Mouse (Mus musculus) G1E (cell line): ENCODE measurements at regions not wholly inside any gene's neighbourhood (a gene's known extent, or its start where the extent isn't known, plus 50 kb on each side); places are given as distances from the start of the nearest gene placed in this dataset.

Source experiments
- ATAC-seq: 2 replicates; pipeline ENCODE4 v1.8.0; 2016; ENCODE audit warnings: mild to moderate bottlenecking; ENCODE audit not compliant: insufficient number of reproducible peaks, poor library complexity, low FRiP score, severe bottlenecking; ENCODE audit errors: extremely low read depth
- DNase-seq: peaks from one replicate; pipeline ENCODE4 v3.0.0; 2012; ENCODE audit warnings: low spot score
- H3K27me3 ChIP-seq: 2 replicates; pipeline ENCODE4 v1.6.1; 2012; ENCODE audit warnings: mild to moderate bottlenecking, low read length, inconsistent platforms; ENCODE audit not compliant: insufficient read depth
- H3K36me3 ChIP-seq: replicated peaks from 2 replicates; pipeline ENCODE3; 2012; ENCODE audit warnings: mild to moderate bottlenecking, inconsistent platforms
- H3K4me1 ChIP-seq: 2 replicates; pipeline ENCODE4 v1.6.1; 2012; ENCODE audit warnings: low read depth, low read length, inconsistent platforms, mixed read lengths; ENCODE audit not compliant: insufficient read depth
- H3K4me3 ChIP-seq: 2 replicates; pipeline ENCODE4 v1.5.1; 2012; ENCODE audit warnings: low read depth, mild to moderate bottlenecking, inconsistent platforms, low read length, moderate library complexity, mixed read lengths
- H3K9me3 ChIP-seq: replicated peaks from 2 replicates; pipeline ENCODE4 v1.6.1; 2012; ENCODE audit warnings: inconsistent platforms
- CTCF ChIP-seq: IDR thresholded peaks from 2 replicates; pipeline ENCODE4 v1.5.1; 2012; ENCODE audit warnings: low read depth, low read length, inconsistent platforms, mixed read lengths
- GATA1 ChIP-seq: IDR thresholded peaks from 2 replicates; pipeline ENCODE4 v1.6.1; 2012; ENCODE audit warnings: borderline replicate concordance, low read length, inconsistent platforms, mixed read lengths
- GATA2 ChIP-seq: IDR thresholded peaks from 2 replicates; pipeline ENCODE4 v1.6.1; 2012; ENCODE audit warnings: low read depth, low read length, inconsistent platforms, borderline replicate concordance
- POLR2AphosphoS5 ChIP-seq: IDR thresholded peaks from 2 replicates; pipeline ENCODE4 v1.6.1; 2012; ENCODE audit warnings: low read depth, low read length, inconsistent platforms; ENCODE audit not compliant: insufficient replicate concordance
- TAL1 ChIP-seq: conservative IDR thresholded peaks from 2 replicates; pipeline ENCODE4 v1.6.1; 2012; ENCODE audit warnings: low read depth, low read length, inconsistent platforms, mixed read lengths

GRCm38 (mm10) chr10:85320971-85321370 is 65.6 kb upstream of the Btbd11 start:
- DNase-seq (no peak), ATAC-seq (no peak)
- Histone ChIP-seq H3K4me3 (no peak overlapping the region), H3K36me3 (no peaks in the 10 kb centered on the region), H3K9me3 (peaks cover 62% of the 10 kb centered on the region), H3K27me3 (no peaks in the 10 kb centered on the region), H3K4me1 (no peaks in the 10 kb centered on the region)
- TF ChIP-seq GATA2 (no peak), CTCF (no peak), TAL1 (no peak), POLR2AphosphoS5 (no peak), GATA1 (no peak)

GRCm38 (mm10) chr10:85322280-85322679 is 64.3 kb upstream of the Btbd11 start:
- DNase-seq (no peak), ATAC-seq (no peak)
- Histone ChIP-seq H3K9me3 (peaks cover 60% of the 10 kb centered on the region), H3K4me3 (no peak overlapping the region), H3K27me3 (no peaks in the 10 kb centered on the region), H3K4me1 (no peaks in the 10 kb centered on the region), H3K36me3 (no peaks in the 10 kb centered on the region)
- TF ChIP-seq GATA2 (no peak), POLR2AphosphoS5 (no peak), CTCF (no peak), GATA1 (no peak), TAL1 (no peak)

GRCm38 (mm10) chr10:85329382-85329781 is 57.2 kb upstream of the Btbd11 start:
- Histone ChIP-seq H3K9me3 (peaks cover 55% of the 10 kb centered on the region), H3K4me3 (no peak overlapping the region), H3K4me1 (no peaks in the 10 kb centered on the region), H3K36me3 (no peaks in the 10 kb centered on the region), H3K27me3 (no peaks in the 10 kb centered on the region)
- DNase-seq (no peak), ATAC-seq (no peak)
- no peak for TF ChIP-seq GATA1
- no peak for TF ChIP-seq GATA2
- no peak for TF ChIP-seq CTCF
- TF ChIP-seq TAL1: no peak
- no peak for TF ChIP-seq POLR2AphosphoS5

- Histone ChIP-seq H3K36me3 (no peaks in the 10 kb centered on the region), H3K9me3 (peaks cover 52% of the 10 kb centered on the region), H3K4me1 (no peaks in the 10 kb centered on the region), H3K27me3 (no peaks in the 10 kb centered on the region), H3K4me3 (no peak overlapping the region)
- no peak for TF ChIP-seq POLR2AphosphoS5
- no peak for TF ChIP-seq CTCF
- TF ChIP-seq GATA1: no peak
- TF ChIP-seq TAL1: no peak
- no peak for TF ChIP-seq GATA2
- DNase-seq: no peak
- no peak for ATAC-seq
These were observed 55.5 kb upstream of the Btbd11 start for GRCm38 (mm10) chr10:85330938-85331691.
